Mouse (Mus musculus): ENCODE results near the gene Iyd. TPM values are rescaled to one million over a fixed set of nuclear protein-coding genes. Genes with fewer than 3 reads are reported as not detected.

The Iyd gene
- polyA plus RNA-seq, 1 experiment from 2014 or later = not detected

- Histone ChIP-seq H3K27me3 (ENCODE audit: control insufficient read depth, insufficient read depth, low read length) (no peaks in the 10 kb centered on the region), H3K4me1 (ENCODE audit: control insufficient read depth, insufficient read depth, low read length) (no peaks in the 10 kb centered on the region), H3K9me3 (replicated peaks; ENCODE audit: control insufficient read depth, low read length) (no peaks in the 10 kb centered on the region), H3K4me2 (ENCODE audit: low read depth, low read length) (no peak overlapping the region), H3K36me3 (replicated peaks; ENCODE audit: control insufficient read depth, insufficient read depth, low read depth, low read length) (no peaks in the 10 kb centered on the region), H3K4me3 (ENCODE audit: low read depth, low read length) (no peak overlapping the region), H3K27ac (replicated peaks; ENCODE audit: low read depth, low read length) (no peak overlapping the region), H3K9ac (replicated peaks; ENCODE audit: low read length) (no peak overlapping the region)
- ATAC-seq (replicated peaks; ENCODE audit: insufficient number of reproducible peaks, low FRiP score, low TSS enrichment, low read depth) = no peak
- 57% methylated on average over 4 of the region's 4 CpGs for WGBS
- DNase-seq (ENCODE audit: low spot score) = no peak
Measured at GRCm38 (mm10) chr10:3529807-3530206, 10.2 kb upstream of the Iyd start.

GRCm38 (mm10) chr10:3530661-3531060 is 9.4 kb upstream of the Iyd start:
- no peaks in the 10 kb centered on the region for H3K4me1 ChIP-seq (ENCODE audit: control insufficient read depth, insufficient read depth, low read length)
- ATAC-seq (replicated peaks; ENCODE audit: insufficient number of reproducible peaks, low FRiP score, low TSS enrichment, low read depth) (no peak), DNase-seq (ENCODE audit: low spot score) (no peak)
- 54% methylated on average over 4 of the region's 4 CpGs for WGBS
- no peak overlapping the region for H3K9ac ChIP-seq (replicated peaks; ENCODE audit: low read length)
- H3K36me3 ChIP-seq (replicated peaks; ENCODE audit: control insufficient read depth, insufficient read depth, low read depth, low read length) = no peaks in the 10 kb centered on the region
- H3K9me3 ChIP-seq (replicated peaks; ENCODE audit: control insufficient read depth, low read length) = no peaks in the 10 kb centered on the region
- H3K27ac ChIP-seq (replicated peaks; ENCODE audit: low read depth, low read length) = no peak overlapping the region
- H3K4me3 ChIP-seq (ENCODE audit: low read depth, low read length) = no peak overlapping the region
- no peak overlapping the region for H3K4me2 ChIP-seq (ENCODE audit: low read depth, low read length)
- H3K27me3 ChIP-seq (ENCODE audit: control insufficient read depth, insufficient read depth, low read length) = no peaks in the 10 kb centered on the region

- no peak; the same call in 1 of the 2 replicates for ATAC-seq (replicated peaks; ENCODE audit: insufficient number of reproducible peaks, low FRiP score, low TSS enrichment, low read depth)
- Histone ChIP-seq H3K9ac (replicated peaks; ENCODE audit: low read length) (no peak overlapping the region), H3K4me1 (ENCODE audit: control insufficient read depth, insufficient read depth, low read length) (no peaks in the 10 kb centered on the region), H3K9me3 (replicated peaks; ENCODE audit: control insufficient read depth, low read length) (no peaks in the 10 kb centered on the region), H3K27ac (replicated peaks; ENCODE audit: low read depth, low read length) (no peak overlapping the region), H3K36me3 (replicated peaks; ENCODE audit: control insufficient read depth, insufficient read depth, low read depth, low read length) (no peaks in the 10 kb centered on the region), H3K4me2 (ENCODE audit: low read depth, low read length) (no peak overlapping the region), H3K27me3 (ENCODE audit: control insufficient read depth, insufficient read depth, low read length) (no peaks in the 10 kb centered on the region), H3K4me3 (ENCODE audit: low read depth, low read length) (no peak overlapping the region)
- peak; percentile 79 for DNase-seq (ENCODE audit: low spot score)
- 3% methylated on average over 4 of the region's 4 CpGs for WGBS
Measured at GRCm38 (mm10) chr10:3531375-3531774, 8.7 kb upstream of the Iyd start.

- Histone ChIP-seq H3K27ac (replicated peaks; ENCODE audit: low read depth, low read length) (no peak overlapping the region), H3K9me3 (replicated peaks; ENCODE audit: control insufficient read depth, low read length) (no peaks in the 10 kb centered on the region), H3K9ac (replicated peaks; ENCODE audit: low read length) (no peak overlapping the region), H3K4me3 (ENCODE audit: low read depth, low read length) (no peak overlapping the region), H3K27me3 (ENCODE audit: control insufficient read depth, insufficient read depth, low read length) (no peaks in the 10 kb centered on the region), H3K36me3 (replicated peaks; ENCODE audit: control insufficient read depth, insufficient read depth, low read depth, low read length) (no peaks in the 10 kb centered on the region), H3K4me1 (ENCODE audit: control insufficient read depth, insufficient read depth, low read length) (no peaks in the 10 kb centered on the region), H3K4me2 (ENCODE audit: low read depth, low read length) (no peak overlapping the region)
- WGBS = 6% methylated on average over 7 of the region's 7 CpGs
- DNase-seq (ENCODE audit: low spot score) (peak; percentile 78), ATAC-seq (replicated peaks; ENCODE audit: insufficient number of reproducible peaks, low FRiP score, low TSS enrichment, low read depth) (no peak; the same call in 1 of the 2 replicates)
Measured at GRCm38 (mm10) chr10:3534445-3534844, 5.6 kb upstream of the Iyd start.

DNA sequence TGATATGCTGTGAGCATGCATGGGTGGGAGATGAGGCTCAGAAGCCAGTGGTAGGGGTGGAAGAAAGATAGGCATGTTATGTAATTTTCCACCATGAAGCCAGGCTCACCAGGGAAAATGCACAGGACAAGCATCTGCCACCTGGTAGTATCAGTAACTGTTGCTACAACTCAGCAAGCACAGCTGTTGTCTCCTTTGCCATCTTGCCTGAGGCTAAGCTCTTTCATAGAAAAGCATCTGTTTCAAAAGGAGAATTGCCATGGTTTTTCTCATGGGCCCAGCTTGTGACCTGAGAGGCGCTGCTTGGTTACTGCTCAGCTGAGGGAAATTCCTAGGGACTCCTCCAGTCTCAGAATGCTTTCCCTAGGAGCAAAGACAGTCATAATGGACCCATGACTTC is 3.7 kb upstream of the Iyd start:
- no peak overlapping the region for H3K4me3 ChIP-seq (ENCODE audit: low read depth, low read length)
- WGBS = 46% methylated on average over 1 of the region's 1 CpGs
- H3K27me3 ChIP-seq (ENCODE audit: control insufficient read depth, insufficient read depth, low read length) = no peaks in the 10 kb centered on the region
- H3K27ac ChIP-seq (replicated peaks; ENCODE audit: low read depth, low read length) = no peak overlapping the region
- no peak for ATAC-seq (replicated peaks; ENCODE audit: insufficient number of reproducible peaks, low FRiP score, low TSS enrichment, low read depth)
- H3K9ac ChIP-seq (replicated peaks; ENCODE audit: low read length) = no peak overlapping the region
- no peaks in the 10 kb centered on the region for H3K4me1 ChIP-seq (ENCODE audit: control insufficient read depth, insufficient read depth, low read length)
- no peak overlapping the region for H3K4me2 ChIP-seq (ENCODE audit: low read depth, low read length)
- DNase-seq (ENCODE audit: low spot score) = peak; percentile 34
- H3K9me3 ChIP-seq (replicated peaks; ENCODE audit: control insufficient read depth, low read length) = no peaks in the 10 kb centered on the region
- H3K36me3 ChIP-seq (replicated peaks; ENCODE audit: control insufficient read depth, insufficient read depth, low read depth, low read length) = no peaks in the 10 kb centered on the region

GRCm38 (mm10) chr10:3549384-3549783 is 9.3 kb downstream of the Iyd start:
- H3K36me3 ChIP-seq (replicated peaks; ENCODE audit: control insufficient read depth, insufficient read depth, low read depth, low read length) = no peaks in the 10 kb centered on the region
- H3K4me2 ChIP-seq (ENCODE audit: low read depth, low read length) = no peak overlapping the region
- no peak overlapping the region for H3K27ac ChIP-seq (replicated peaks; ENCODE audit: low read depth, low read length)
- H3K4me3 ChIP-seq (ENCODE audit: low read depth, low read length) = no peak overlapping the region
- H3K9me3 ChIP-seq (replicated peaks; ENCODE audit: control insufficient read depth, low read length) = no peaks in the 10 kb centered on the region
- H3K27me3 ChIP-seq (ENCODE audit: control insufficient read depth, insufficient read depth, low read length) = no peaks in the 10 kb centered on the region
- H3K9ac ChIP-seq (replicated peaks; ENCODE audit: low read length) = no peak overlapping the region
- no peaks in the 10 kb centered on the region for H3K4me1 ChIP-seq (ENCODE audit: control insufficient read depth, insufficient read depth, low read length)
- ATAC-seq (replicated peaks; ENCODE audit: insufficient number of reproducible peaks, low FRiP score, low TSS enrichment, low read depth) (no peak), DNase-seq (ENCODE audit: low spot score) (peak; percentile 45)
- 52% methylated on average over 2 of the region's 2 CpGs for WGBS

- DNase-seq (ENCODE audit: low spot score) (no peak), ATAC-seq (replicated peaks; ENCODE audit: insufficient number of reproducible peaks, low FRiP score, low TSS enrichment, low read depth) (no peak)
- 73% methylated on average over 5 of the region's 5 CpGs for WGBS
- Histone ChIP-seq H3K4me3 (ENCODE audit: low read depth, low read length) (no peak overlapping the region), H3K9me3 (replicated peaks; ENCODE audit: control insufficient read depth, low read length) (no peaks in the 10 kb centered on the region), H3K27me3 (ENCODE audit: control insufficient read depth, insufficient read depth, low read length) (no peaks in the 10 kb centered on the region), H3K4me2 (ENCODE audit: low read depth, low read length) (no peak overlapping the region), H3K4me1 (ENCODE audit: control insufficient read depth, insufficient read depth, low read length) (no peaks in the 10 kb centered on the region), H3K9ac (replicated peaks; ENCODE audit: low read length) (no peak overlapping the region), H3K27ac (replicated peaks; ENCODE audit: low read depth, low read length) (no peak overlapping the region), H3K36me3 (replicated peaks; ENCODE audit: control insufficient read depth, insufficient read depth, low read depth, low read length) (no peaks in the 10 kb centered on the region)
Measured at GRCm38 (mm10) chr10:3555128-3555527, 15.1 kb downstream of the Iyd start.

DNA sequence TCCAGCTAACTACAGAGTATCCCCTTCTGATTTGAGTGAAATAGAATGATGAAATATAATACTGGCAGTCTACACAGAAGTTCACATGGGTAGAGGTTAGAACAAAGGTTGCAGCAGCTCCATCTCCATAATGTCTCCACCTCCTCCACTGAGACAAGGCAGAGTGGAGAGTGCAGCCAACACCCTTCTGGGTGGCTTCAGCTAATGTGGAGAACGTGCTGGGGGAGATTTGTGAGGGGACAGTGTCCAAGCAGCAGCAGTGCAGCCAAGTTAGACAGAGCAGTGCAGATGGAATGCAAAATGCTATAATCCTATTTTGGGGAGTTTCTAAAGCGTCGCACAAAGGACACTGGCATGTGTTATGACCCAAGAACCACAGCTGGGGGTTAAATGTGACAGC is 16.5 kb downstream of the Iyd start:
- H3K4me1 ChIP-seq (ENCODE audit: control insufficient read depth, insufficient read depth, low read length) = no peaks in the 10 kb centered on the region
- no peak overlapping the region for H3K9ac ChIP-seq (replicated peaks; ENCODE audit: low read length)
- 79% methylated on average over 3 of the region's 3 CpGs for WGBS
- DNase-seq (ENCODE audit: low spot score) (no peak), ATAC-seq (replicated peaks; ENCODE audit: insufficient number of reproducible peaks, low FRiP score, low TSS enrichment, low read depth) (no peak)
- no peak overlapping the region for H3K4me3 ChIP-seq (ENCODE audit: low read depth, low read length)
- H3K27ac ChIP-seq (replicated peaks; ENCODE audit: low read depth, low read length) = no peak overlapping the region
- no peaks in the 10 kb centered on the region for H3K36me3 ChIP-seq (replicated peaks; ENCODE audit: control insufficient read depth, insufficient read depth, low read depth, low read length)
- no peaks in the 10 kb centered on the region for H3K9me3 ChIP-seq (replicated peaks; ENCODE audit: control insufficient read depth, low read length)
- no peak overlapping the region for H3K4me2 ChIP-seq (ENCODE audit: low read depth, low read length)
- no peaks in the 10 kb centered on the region for H3K27me3 ChIP-seq (ENCODE audit: control insufficient read depth, insufficient read depth, low read length)
